Mouse (Mus musculus): ENCODE results near the gene Ilk. TPM values are rescaled to one million over a fixed set of nuclear protein-coding genes. Genes with fewer than 3 reads are reported as not detected.

The Ilk gene
- polyA plus RNA-seq, 1 experiment from 2014 or later = 289 TPM

DNA sequence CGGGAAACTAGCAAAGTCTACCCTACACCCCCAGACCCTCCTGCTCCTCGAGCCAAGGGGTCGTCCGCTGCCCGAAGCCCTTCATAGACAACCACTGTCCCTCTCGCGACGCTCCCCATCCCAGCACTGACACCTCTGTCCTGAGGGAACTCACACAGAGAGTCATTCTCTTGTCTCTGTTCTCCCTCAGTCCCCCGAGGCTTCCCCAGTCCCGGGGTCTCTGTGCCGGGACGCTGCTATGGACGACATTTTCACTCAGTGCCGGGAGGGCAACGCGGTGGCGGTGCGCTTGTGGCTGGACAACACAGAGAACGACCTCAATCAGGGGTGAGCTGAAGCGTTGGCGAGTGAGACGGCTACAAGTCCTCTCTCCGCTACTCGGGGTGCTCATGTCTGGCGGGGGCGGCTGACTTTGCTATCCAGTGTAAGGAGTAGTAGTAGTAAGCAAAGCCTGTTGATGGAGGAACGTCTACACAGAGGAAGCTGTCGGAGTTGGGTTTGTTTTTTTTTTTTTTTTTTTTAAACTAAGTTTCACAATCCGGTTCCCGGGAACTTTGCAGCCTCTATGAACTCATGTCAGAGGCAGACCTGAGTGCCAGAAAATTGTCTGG is 624 bp downstream of the Ilk start, which contains the start of gene Rrp8:
Rrp8 (minus strand) TSS at position 475 of the 611 bp plus-strand sequence.
- peak within 1 kb of the TSS; percentile 95 for H3K27ac ChIP-seq (replicated peaks)
- TF ChIP-seq EP300 (optimal IDR thresholded peaks at IDR 0.05) (no peak), CTCF (IDR thresholded peaks at IDR 0.05; ENCODE audit: low read depth) (no peak)
- H3K9me3 ChIP-seq (ENCODE audit: control insufficient read depth, low read length) = no peaks in the 10 kb centered on the region
- peak within 1 kb of the TSS; percentile 94 for H3K4me3 ChIP-seq (ENCODE audit: low read depth, low read length)
- H3K36me3 ChIP-seq (ENCODE audit: control insufficient read depth, insufficient read depth, low read length) = peaks cover 21% of the 10 kb centered on the region
- H3K4me2 ChIP-seq (replicated peaks; ENCODE audit: low read depth) = peak within 1 kb of the TSS; percentile 84
- H3K27me3 ChIP-seq (ENCODE audit: control insufficient read depth, insufficient read depth, low read length) = no peaks in the 10 kb centered on the region
- under 1% methylated on average over 30 of the region's 30 CpGs for WGBS
- peak; percentile 47 for DNase-seq (ENCODE audit: low spot score)
- H3K9ac ChIP-seq (ENCODE audit: low read length) = peak within 1 kb of the TSS; percentile 96
- H3K4me1 ChIP-seq (replicated peaks; ENCODE audit: control insufficient read depth, insufficient read depth) = no peaks in the 10 kb centered on the region
- no peak for ATAC-seq (ENCODE audit: low FRiP score, low TSS enrichment)

DNA sequence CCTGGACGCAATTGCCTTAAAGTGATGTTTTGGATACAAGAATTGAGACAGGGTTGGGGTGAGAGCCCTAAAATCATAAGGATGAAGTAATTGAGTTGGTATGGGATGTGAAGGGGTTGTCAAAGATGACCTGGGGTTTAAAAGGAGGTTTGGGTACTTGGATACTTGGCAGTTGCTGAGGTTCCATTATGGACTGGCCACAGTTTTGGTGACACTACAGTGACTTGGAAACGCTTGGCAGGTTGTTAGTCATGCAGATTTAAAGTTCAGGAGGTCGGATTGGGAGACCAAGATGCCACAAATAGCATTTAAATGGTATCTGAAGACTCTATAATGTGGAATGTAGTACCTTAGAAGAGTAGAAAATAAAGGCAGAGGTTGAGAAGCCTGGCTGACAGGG is 1.3 kb downstream of the Ilk start:
- Histone ChIP-seq H3K27me3 (ENCODE audit: control insufficient read depth, insufficient read depth, low read length) (no peaks in the 10 kb centered on the region), H3K36me3 (ENCODE audit: control insufficient read depth, insufficient read depth, low read length) (peaks cover 23% of the 10 kb centered on the region), H3K4me1 (replicated peaks; ENCODE audit: control insufficient read depth, insufficient read depth) (no peaks in the 10 kb centered on the region), H3K4me3 (ENCODE audit: low read depth, low read length) (peak overlapping the region; percentile 94), H3K9me3 (ENCODE audit: control insufficient read depth, low read length) (no peaks in the 10 kb centered on the region), H3K4me2 (replicated peaks; ENCODE audit: low read depth) (peak overlapping the region; percentile 84), H3K9ac (ENCODE audit: low read length) (peak overlapping the region; percentile 96), H3K27ac (replicated peaks) (peak overlapping the region; percentile 95)
- TF ChIP-seq CTCF (IDR thresholded peaks at IDR 0.05; ENCODE audit: low read depth) (no peak), EP300 (optimal IDR thresholded peaks at IDR 0.05) (no peak)
- DNase-seq (ENCODE audit: low spot score) (no peak), ATAC-seq (ENCODE audit: low FRiP score, low TSS enrichment) (no peak)
- 17% methylated on average over 3 of the region's 3 CpGs for WGBS

DNA sequence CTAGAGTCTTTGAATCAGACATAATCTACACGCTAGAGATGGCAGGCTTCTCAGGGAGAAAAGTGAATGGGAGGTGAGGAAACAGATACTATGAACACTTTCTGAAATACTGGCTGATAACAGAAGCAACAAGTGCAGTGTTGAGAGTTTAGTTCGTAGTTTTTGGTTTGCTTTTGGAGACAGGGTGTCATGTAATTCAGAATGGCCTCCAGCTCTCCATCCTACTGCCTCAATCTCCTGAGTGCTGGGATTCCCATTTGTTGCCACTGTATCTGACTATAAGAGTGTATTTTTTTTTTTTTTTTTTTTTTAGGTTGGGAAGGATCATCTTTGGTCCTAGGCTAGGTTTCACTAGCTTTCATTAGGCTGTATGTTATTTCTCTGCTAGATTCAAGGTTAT is 1.9 kb downstream of the Ilk start:
- peak overlapping the region; percentile 84 for H3K4me2 ChIP-seq (replicated peaks; ENCODE audit: low read depth)
- H3K4me1 ChIP-seq (replicated peaks; ENCODE audit: control insufficient read depth, insufficient read depth) = no peaks in the 10 kb centered on the region
- no peak for TF ChIP-seq EP300 (optimal IDR thresholded peaks at IDR 0.05)
- no peak for TF ChIP-seq CTCF (IDR thresholded peaks at IDR 0.05; ENCODE audit: low read depth)
- peaks cover 21% of the 10 kb centered on the region for H3K36me3 ChIP-seq (ENCODE audit: control insufficient read depth, insufficient read depth, low read length)
- DNase-seq (ENCODE audit: low spot score) (peak; percentile 7), ATAC-seq (ENCODE audit: low FRiP score, low TSS enrichment) (no peak)
- H3K27me3 ChIP-seq (ENCODE audit: control insufficient read depth, insufficient read depth, low read length) = no peaks in the 10 kb centered on the region
- H3K9ac ChIP-seq (ENCODE audit: low read length) = peak overlapping the region; percentile 96
- peak overlapping the region; percentile 94 for H3K4me3 ChIP-seq (ENCODE audit: low read depth, low read length)
- no peaks in the 10 kb centered on the region for H3K9me3 ChIP-seq (ENCODE audit: control insufficient read depth, low read length)
- WGBS = 58% methylated on average over 2 of the region's 2 CpGs
- peak overlapping the region; percentile 95 for H3K27ac ChIP-seq (replicated peaks)

DNA sequence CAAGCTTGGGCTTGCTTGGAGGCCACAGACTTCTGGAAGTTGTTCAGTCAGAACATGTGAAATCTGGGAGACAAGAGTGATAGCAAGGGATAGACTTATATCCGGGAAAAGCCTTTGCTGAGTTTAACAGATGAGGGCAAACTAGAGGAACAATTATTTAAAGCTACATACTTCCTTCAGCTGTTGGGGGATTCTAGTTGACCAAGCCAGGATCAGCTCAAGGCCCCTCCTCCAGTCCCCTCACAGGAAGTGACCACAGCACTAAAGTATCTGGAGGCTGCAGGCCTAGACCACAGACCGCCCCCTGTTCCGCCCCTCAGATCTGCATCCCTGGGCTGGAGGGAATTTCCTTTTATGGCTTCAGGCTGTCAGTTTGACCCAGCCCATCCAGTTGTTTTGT is 2.6 kb downstream of the Ilk start:
- DNase-seq (ENCODE audit: low spot score) = peak; percentile 61
- no peaks in the 10 kb centered on the region for H3K4me1 ChIP-seq (replicated peaks; ENCODE audit: control insufficient read depth, insufficient read depth)
- H3K27ac ChIP-seq (replicated peaks) = peak overlapping the region; percentile 95
- WGBS = 12% methylated on average over 3 of the region's 3 CpGs
- ATAC-seq (ENCODE audit: low FRiP score, low TSS enrichment) = peak; percentile 63; the same call in 1 of the 2 replicates
- peak overlapping the region; percentile 94 for H3K4me3 ChIP-seq (ENCODE audit: low read depth, low read length)
- no peaks in the 10 kb centered on the region for H3K9me3 ChIP-seq (ENCODE audit: control insufficient read depth, low read length)
- H3K9ac ChIP-seq (ENCODE audit: low read length) = peak overlapping the region; percentile 96
- no peaks in the 10 kb centered on the region for H3K27me3 ChIP-seq (ENCODE audit: control insufficient read depth, insufficient read depth, low read length)
- H3K36me3 ChIP-seq (ENCODE audit: control insufficient read depth, insufficient read depth, low read length) = peaks cover 15% of the 10 kb centered on the region; the same call in 1 of the 2 replicates
- peak overlapping the region; percentile 84 for H3K4me2 ChIP-seq (replicated peaks; ENCODE audit: low read depth)
- TF ChIP-seq EP300 (optimal IDR thresholded peaks at IDR 0.05) (peak; percentile 26), CTCF (IDR thresholded peaks at IDR 0.05; ENCODE audit: low read depth) (peak; percentile 22; the same call in 1 of the 2 replicates)

DNA sequence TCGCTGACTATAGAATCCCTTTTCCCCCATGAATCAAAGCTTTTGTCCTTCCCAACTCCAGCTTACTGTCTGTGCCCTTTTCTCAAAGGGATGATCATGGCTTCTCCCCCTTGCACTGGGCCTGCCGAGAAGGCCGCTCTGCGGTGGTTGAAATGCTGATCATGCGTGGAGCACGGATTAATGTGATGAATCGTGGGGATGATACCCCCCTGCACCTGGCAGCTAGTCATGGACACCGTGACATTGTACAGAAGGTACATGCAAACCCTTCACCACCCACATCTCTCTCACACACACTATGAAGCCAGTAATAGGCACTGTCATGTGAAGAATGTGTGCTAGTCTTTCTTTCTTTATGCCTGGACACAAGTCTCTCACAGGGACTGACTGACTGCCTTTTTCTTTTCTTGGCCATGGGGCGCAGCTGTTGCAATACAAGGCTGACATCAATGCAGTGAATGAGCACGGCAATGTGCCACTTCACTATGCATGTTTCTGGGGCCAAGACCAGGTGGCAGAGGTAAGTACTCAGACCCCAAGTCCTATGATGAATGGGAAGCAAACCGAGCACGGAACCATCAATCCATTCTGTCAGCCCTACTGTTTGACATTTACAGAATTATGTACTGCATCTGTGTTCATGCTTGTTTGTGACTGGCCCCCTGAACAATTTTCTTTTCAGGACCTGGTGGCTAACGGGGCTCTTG is 3.9 kb downstream of the Ilk start:
- Histone ChIP-seq H3K4me3 (ENCODE audit: low read depth, low read length) (no peak overlapping the region), H3K36me3 (ENCODE audit: control insufficient read depth, insufficient read depth, low read length) (peaks cover 15% of the 10 kb centered on the region; the same call in 1 of the 2 replicates), H3K9ac (ENCODE audit: low read length) (no peak overlapping the region), H3K9me3 (ENCODE audit: control insufficient read depth, low read length) (no peaks in the 10 kb centered on the region), H3K27ac (replicated peaks) (peak overlapping the region; percentile 67), H3K27me3 (ENCODE audit: control insufficient read depth, insufficient read depth, low read length) (no peaks in the 10 kb centered on the region), H3K4me1 (replicated peaks; ENCODE audit: control insufficient read depth, insufficient read depth) (no peaks in the 10 kb centered on the region), H3K4me2 (replicated peaks; ENCODE audit: low read depth) (no peak overlapping the region)
- ATAC-seq (ENCODE audit: low FRiP score, low TSS enrichment) = no peak
- 82% methylated on average over 13 of the region's 13 CpGs for WGBS
- no peak for TF ChIP-seq EP300 (optimal IDR thresholded peaks at IDR 0.05)
- no peak for TF ChIP-seq CTCF (IDR thresholded peaks at IDR 0.05; ENCODE audit: low read depth)
- no peak for DNase-seq (ENCODE audit: low spot score)

DNA sequence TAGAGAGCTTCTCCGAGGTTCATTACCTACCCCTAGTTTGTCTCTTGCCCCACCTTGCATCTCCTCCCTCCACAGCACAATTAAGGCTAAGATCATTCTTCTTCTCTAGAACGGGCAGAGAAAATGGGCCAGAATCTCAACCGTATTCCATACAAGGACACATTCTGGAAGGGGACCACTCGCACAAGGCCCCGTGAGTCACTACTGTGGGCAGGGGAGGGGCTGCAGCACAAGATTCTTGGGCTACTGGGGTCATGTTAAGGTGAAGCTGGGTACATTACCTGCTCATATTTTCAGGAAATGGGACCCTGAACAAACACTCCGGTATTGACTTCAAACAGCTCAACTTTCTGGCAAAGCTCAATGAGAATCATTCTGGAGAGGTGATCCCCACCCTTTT is 4.5 kb downstream of the Ilk start:
- Histone ChIP-seq H3K4me1 (replicated peaks; ENCODE audit: control insufficient read depth, insufficient read depth) (no peaks in the 10 kb centered on the region), H3K9ac (ENCODE audit: low read length) (no peak overlapping the region), H3K4me2 (replicated peaks; ENCODE audit: low read depth) (no peak overlapping the region), H3K27ac (replicated peaks) (0 out of 2 replicates have a peak overlapping the region, but pooled peaks have one; percentile 30), H3K4me3 (ENCODE audit: low read depth, low read length) (no peak overlapping the region), H3K27me3 (ENCODE audit: control insufficient read depth, insufficient read depth, low read length) (no peaks in the 10 kb centered on the region), H3K9me3 (ENCODE audit: control insufficient read depth, low read length) (no peaks in the 10 kb centered on the region), H3K36me3 (ENCODE audit: control insufficient read depth, insufficient read depth, low read length) (peaks cover 15% of the 10 kb centered on the region; the same call in 1 of the 2 replicates)
- WGBS = 62% methylated on average over 6 of the region's 6 CpGs
- DNase-seq (ENCODE audit: low spot score) (peak; percentile 13), ATAC-seq (ENCODE audit: low FRiP score, low TSS enrichment) (no peak)
- no peak for TF ChIP-seq EP300 (optimal IDR thresholded peaks at IDR 0.05)
- TF ChIP-seq CTCF (IDR thresholded peaks at IDR 0.05; ENCODE audit: low read depth) = no peak
